Mouse (Mus musculus): ENCODE measurements around the gene Gm49383. TPM values are rescaled to one million over a fixed set of nuclear protein-coding genes. Genes with fewer than 3 reads are reported as not detected.

The Gm49383 gene
- total RNA-seq, 2 experiments from 2014 or later, result 3.4 to 7.7 TPM

DNA sequence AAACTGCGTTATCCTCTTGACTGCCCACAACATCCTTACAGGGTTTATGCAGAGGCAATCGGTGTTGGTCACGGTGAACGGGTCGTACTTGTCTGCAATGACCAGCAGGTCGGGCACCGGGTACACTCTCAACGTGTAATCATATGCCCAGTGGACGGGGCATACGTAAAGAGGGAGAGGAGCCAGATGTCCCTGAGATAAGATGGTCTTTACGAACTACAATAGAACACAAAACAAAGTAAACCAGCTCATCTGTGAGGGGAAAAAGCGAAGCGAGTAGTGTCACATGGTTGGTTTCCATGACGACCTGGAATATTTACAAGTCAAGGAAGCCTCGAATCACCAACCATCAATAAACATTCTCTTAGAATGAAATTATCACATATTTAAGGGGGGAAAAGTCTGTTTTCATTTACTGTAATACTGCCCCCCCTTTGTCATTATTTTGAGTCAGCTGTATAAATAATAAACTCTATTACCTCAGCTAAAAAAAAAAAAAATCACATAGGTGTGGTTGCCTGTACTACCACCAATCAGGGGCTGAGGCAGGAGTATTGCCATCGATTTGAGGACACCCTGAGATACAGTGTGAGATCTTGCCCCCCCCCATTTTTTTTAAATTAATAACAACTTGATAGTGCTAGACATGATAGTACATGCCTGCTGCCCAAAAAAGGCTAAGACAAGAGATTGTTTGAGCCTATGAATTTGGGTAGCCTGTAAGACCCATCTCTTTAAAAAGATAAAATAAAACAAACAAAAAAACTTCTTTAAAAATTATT, 7.3 kb upstream of the Gm49383 start, which contains the start of gene Gm49384:
TSS of gene Gm49384 (minus strand) at position 216 of the 782 bp plus-strand sequence.
- DNase-seq (ENCODE audit: extremely low spot score in 1 of 2, low spot score in 1 of 2), result no peak

DNA sequence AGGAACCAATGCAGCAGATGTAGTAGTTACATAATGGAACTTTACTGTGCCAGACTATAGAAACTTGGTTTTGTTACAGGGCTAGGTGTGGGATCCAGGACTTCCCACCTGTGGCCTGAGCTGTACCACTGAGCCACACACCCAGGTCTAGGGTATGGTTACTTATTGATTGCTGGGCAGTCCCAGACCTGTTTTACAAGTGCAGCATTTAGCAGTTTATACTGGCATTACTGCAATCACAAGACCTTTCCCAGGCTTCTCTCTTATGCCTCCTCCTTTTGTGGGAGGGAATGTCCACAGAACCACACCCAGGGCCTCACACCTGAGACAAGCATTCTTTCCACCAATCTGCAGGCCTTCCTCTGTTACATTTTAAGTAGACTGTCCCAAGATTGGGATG, 2.1 kb upstream of the Gm49383 start:
- no peak for DNase-seq (ENCODE audit: extremely low spot score in 1 of 2, low spot score in 1 of 2)

- DNase-seq (ENCODE audit: extremely low spot score in 1 of 2, low spot score in 1 of 2), result peak in 1 of 2 experiments; percentile 47
Measured at GRCm38 (mm10) chr12:69198164-69198535, 1.2 kb upstream of the Gm49383 start, which contains the start of gene Dnaaf2. Gene Dnaaf2, minus strand, starts transcription at chr12:69198429.

- peak; percentile 42 to 65 for DNase-seq (ENCODE audit: extremely low spot score in 1 of 2, low spot score in 1 of 2)
Measured at GRCm38 (mm10) chr12:69197378-69198163, 667 bp upstream of the Gm49383 start.

DNA sequence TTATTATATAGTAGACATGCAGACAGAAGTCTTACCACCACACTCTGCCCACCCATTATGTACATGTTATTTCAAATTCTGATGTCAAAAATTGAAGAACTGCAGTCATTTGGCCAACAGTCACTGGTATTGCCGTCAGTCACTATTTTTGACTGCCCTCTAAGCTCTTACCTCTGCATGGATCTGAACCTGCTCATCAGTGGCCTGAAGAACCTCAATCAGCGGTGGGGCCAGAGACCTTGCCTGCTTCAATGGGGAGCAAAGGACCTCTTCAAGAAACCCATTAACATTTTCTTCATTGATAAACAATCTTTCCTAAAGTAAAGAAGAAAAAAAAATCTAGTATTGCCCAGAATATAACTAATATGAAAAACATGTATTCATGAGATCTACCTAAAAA, 4.3 kb downstream of the Gm49383 start:
- DNase-seq (ENCODE audit: extremely low spot score in 1 of 2, low spot score in 1 of 2), result no peak

DNA sequence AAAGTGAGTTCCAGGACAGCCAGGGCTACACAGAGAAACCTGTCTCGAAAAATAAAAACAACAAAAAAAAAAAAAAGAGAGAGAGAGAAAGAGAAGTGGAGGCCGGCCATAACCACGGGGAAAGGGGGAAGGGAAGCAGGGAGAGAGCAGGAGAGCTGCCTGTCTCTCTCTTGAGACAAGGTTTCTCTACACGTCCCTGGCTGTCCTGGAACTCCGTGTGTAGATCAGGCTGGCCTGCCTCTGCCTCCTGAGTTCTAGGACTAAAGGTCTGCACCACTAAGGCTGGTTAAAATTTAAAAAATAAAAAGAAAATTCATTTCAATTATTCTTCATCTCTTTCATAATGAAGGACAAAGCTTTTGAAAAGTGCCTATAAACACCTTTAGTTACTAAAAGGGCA, 5.5 kb downstream of the Gm49383 start:
- no peak for DNase-seq (ENCODE audit: extremely low spot score in 1 of 2, low spot score in 1 of 2)

GRCm38 (mm10) chr12:69190522-69190921, 6.4 kb downstream of the Gm49383 start:
- DNase-seq (ENCODE audit: extremely low spot score in 1 of 2, low spot score in 1 of 2), result no peak

DNA sequence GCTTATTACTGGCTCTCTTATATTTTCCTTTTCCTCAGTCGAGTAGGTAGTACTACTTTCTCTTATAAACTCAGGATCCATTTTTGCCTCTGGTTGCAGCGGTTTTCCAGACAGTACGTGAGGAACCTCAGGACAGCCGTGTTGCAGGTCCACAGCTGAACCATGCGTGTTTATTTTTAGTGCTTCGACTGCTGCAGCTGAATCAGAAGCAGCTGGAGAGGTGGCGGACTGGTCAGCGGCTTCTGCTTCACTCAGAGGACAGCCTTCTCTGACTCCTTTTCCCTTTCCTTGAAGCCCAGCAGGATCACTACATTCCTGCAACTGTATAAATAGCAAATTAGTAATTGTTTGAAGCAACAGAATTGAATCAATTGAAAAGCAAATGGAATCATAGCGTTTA, 6.8 kb downstream of the Gm49383 start:
- DNase-seq (ENCODE audit: extremely low spot score in 1 of 2, low spot score in 1 of 2), result no peak

DNA sequence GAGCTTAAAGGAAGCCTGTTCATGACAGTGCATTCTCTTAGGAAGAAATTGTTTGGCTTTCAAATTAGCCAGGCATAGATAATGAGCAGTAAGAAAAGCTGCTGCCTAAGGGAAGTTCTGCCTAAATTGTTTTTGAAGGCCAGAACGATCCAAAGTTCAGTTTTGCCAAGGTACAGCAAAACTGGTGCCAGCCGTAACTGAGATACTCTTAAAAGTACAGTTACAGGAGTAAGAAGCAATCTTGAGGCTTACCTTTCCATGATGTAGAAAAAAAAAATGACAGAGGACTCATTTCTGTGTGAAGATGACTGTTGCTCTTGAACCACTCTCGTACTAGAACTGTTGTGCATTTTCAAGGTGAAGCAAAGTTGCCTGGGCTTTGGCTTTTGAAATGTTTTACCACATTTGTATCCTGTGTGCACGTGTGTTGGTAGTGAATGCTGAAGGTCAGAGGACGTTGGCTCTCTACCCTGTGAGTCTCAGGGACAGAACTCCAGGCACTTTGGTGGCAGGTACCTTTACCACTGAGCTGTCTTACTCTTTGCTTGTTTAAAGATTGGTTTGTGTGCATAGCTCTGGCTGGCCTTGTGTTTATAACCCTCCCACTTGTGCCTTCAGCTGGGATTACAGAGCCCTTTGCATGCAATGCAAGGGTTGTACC, 10.0 kb downstream of the Gm49383 start:
- no peak for DNase-seq (ENCODE audit: extremely low spot score in 1 of 2, low spot score in 1 of 2)

DNA sequence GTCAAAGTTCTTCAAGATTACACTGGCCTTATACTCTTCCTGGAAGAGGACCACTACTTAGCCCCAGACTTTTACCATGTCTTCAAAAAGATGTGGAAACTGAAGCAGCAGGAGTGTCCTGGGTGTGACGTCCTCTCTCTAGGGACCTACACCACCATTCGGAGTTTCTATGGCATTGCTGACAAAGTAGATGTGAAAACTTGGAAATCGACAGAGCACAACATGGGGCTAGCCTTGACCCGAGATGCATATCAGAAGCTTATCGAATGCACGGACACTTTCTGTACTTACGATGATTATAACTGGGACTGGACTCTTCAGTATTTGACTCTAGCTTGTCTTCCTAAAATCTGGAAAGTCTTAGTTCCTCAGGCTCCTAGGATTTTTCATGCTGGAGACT, 11.5 kb downstream of the Gm49383 start:
- DNase-seq (ENCODE audit: extremely low spot score in 1 of 2, low spot score in 1 of 2), result no peak

GRCm38 (mm10) chr12:69184342-69185295, 12.3 kb downstream of the Gm49383 start:
- DNase-seq (ENCODE audit: extremely low spot score in 1 of 2, low spot score in 1 of 2), result peak in 1 of 2 experiments; percentile 20

GRCm38 (mm10) chr12:69183583-69184308, 13.2 kb downstream of the Gm49383 start, which contains the start of the genes Rpl36al and Mgat2:
Gene Rpl36al, minus strand, starts transcription at chr12:69184083.
Gene Mgat2, plus strand, starts transcription at chr12:69184157.
- peak; percentile 98 to 99 for DNase-seq (ENCODE audit: extremely low spot score in 1 of 2, low spot score in 1 of 2)

DNA sequence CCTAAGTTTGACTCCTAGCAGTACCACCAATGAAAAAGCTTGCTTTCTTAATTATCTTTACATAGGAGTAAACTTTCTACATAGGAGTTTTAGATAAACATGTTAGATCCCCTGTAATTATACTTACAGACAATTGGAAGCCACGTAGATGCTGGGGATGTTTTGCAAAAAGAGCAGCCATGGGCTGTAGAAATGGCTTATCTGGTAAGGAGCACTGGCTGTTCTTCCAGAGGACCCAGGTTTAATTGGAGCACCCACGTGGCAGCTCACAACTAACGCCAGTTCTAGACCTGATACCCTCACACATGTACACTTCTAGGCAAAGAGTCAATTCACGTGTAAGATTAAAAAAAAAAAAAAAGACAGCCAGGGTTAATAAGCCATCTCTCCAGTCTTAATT, 15.1 kb downstream of the Gm49383 start:
- DNase-seq (ENCODE audit: extremely low spot score in 1 of 2, low spot score in 1 of 2), result no peak

DNA sequence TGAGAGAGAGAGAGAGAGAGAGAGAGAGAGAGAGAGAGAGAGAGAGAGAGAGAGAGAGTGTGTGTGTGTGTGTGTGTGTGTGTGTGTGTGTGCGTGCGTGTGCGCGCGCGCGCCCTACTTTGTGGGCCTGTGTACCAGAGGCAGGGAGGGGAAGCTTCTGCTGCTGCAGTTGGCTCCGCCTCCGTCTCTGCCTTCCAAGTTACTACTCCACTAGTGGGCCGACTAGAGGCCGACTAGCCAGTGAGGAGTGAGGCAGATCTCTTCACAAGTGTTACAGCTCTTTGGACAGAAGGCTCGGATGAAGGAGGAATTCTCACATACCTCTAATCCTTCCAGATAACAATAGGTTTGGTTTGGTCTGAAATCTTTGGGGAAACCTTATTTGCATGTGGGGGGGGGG, 17.5 kb downstream of the Gm49383 start:
- DNase-seq (ENCODE audit: extremely low spot score in 1 of 2, low spot score in 1 of 2), result no peak

DNA sequence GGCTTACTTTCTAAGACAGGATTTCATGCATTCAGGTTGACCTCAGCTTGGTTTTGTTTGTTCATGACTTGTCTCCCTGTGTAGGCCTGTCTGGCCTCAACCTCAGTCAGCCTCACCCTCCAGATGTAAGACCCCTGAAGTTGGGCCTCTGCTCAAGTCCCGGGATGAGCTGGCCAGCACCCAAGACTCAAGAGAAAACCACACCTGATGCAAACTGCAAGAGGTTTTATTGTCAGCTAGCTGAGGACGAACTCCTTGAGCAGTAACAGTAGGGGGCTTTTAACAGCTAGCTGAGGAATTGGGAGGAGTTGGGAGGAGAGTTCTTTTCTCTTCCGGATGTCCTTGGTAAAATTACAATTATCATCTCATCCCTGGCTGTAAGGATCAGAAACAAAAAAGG, 19.4 kb downstream of the Gm49383 start:
- no peak for DNase-seq (ENCODE audit: extremely low spot score in 1 of 2, low spot score in 1 of 2)

DNA sequence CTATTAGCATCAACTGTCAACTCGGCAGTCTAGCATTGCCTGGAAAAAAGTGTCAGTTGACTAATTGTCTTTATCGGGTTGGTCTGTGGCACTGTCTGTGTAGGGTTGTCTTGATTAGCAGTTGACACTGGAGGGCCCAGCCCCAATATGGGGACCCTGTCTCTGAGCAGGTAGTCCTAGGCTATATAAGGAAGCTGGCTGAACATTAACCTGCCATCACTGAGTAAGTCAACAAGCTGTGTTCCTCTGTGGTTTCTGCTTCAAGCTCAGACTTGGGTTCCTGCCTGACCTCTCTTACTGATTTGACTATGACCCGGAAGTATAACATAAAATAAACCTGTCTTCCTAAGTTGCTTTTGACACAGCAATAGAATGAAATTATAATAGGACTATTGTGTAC, 20.9 kb downstream of the Gm49383 start:
- no peak for DNase-seq (ENCODE audit: extremely low spot score in 1 of 2, low spot score in 1 of 2)

DNA sequence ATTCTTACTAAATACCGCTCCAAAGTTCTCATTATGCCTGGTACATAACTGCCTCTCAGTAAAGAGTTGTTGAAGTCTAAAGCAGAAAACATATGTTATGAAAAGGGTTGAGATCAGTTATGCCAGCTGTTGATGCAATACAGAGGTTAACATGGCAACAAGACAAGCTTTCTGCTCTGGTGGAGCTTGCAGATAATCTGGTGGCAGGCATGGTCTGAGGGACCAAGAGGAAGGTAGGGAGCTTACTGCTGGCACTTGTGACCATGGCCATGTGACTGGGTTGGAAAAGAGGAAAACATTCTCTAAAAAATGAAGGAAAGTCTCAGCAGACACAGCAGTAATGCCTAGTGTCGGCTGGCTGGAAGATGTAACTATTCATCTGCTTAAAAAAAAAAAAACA, 25.6 kb downstream of the Gm49383 start:
- DNase-seq (ENCODE audit: extremely low spot score in 1 of 2, low spot score in 1 of 2), result no peak

GRCm38 (mm10) chr12:69168461-69169106, 28.3 kb downstream of the Gm49383 start, which contains the start of gene Lrr1:
Gene Lrr1, plus strand, starts transcription at chr12:69168814.
- peak; percentile 81 to 90 for DNase-seq (ENCODE audit: extremely low spot score in 1 of 2, low spot score in 1 of 2)
